Mouse (Mus musculus): Measurements from ENCODE around the gene Copz1.

Copz1 gene

DNA sequence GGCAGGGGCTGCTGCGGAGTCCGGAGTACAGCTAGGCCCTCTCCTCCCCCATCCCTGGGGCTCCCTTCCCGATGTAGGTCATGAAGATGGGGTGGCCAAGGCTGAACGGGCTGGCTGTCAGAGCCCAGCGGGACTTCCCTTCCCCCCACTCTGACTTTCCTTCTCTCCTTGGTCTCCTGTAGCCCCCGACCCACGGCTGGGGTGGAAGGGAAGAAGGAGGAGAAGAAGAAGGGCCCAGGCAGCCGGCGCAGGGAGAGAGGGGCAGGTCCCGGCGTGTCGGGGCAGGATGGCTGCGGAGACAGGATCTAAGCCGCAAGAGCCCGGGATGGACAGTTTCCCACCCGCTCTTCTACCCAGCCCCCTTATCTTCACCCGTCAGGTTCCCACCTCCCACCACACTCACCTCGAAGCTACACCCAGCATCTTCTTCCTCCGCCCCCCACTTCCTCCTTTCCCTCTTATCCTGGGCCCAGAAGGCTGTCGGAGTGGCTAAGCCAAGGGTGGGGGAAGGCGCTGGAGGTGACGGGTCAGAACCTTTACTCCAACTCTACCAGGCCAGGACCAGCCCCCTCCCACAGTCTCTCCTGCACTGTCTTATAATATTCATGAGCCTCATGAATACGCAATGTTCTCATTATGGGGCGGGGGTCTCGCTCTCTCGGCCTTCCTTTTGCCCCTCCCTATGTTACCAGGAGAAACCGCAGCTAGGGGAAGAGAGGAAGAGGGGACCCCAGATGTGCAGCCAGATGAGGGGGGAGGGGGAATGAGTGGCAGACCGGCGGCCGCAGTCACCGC lies 66.8 kb downstream of the Copz1 start:
- no peak for DNase-seq (ENCODE audit: low spot score)

DNA sequence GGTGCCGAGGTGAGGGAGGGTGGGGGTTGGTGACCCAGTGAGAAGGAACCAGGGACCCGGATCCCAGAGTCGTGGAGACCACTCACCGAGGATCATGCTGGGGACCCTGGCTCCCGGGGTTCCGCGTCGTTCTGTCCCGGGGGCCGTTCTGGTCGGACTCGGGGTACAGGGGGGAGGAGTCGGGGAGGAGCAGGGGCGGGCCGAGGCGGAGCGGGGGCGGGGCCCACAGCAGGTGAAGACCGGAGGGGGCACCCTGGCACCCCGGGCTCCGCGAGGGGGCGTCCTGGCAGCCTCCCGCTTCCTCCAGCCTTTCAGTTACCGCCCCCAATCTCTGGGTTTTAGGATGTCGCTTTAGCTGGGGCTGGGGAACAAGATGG lies 67.4 kb downstream of the Copz1 start, which contains the start of gene Zfp385a:
Gene Zfp385a, minus strand, starts transcription at position 133 of the 377 bp plus-strand sequence.
- DNase-seq (ENCODE audit: low spot score) = peak; percentile 57

DNA sequence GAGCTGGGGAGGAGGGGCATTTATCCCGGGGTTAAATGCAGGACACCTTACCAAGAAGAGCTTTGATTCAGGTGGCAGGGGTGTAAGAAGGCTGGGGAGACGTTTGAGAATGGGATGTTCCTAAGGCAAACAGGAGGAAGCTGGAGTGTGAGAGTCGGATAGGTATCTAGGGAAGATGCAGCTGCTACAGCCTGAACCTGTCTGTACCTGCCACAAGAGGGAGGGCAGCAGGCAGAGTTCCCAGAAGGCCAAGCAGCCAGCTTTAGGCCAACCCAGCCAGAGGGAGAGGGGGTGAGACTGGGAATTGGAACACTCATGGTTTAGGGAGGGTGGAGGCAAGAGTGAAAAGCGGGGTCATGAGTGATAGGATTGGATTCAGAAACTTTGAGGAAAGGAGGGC lies 68.3 kb downstream of the Copz1 start:
- peak; percentile 53 for DNase-seq (ENCODE audit: low spot score)

DNA sequence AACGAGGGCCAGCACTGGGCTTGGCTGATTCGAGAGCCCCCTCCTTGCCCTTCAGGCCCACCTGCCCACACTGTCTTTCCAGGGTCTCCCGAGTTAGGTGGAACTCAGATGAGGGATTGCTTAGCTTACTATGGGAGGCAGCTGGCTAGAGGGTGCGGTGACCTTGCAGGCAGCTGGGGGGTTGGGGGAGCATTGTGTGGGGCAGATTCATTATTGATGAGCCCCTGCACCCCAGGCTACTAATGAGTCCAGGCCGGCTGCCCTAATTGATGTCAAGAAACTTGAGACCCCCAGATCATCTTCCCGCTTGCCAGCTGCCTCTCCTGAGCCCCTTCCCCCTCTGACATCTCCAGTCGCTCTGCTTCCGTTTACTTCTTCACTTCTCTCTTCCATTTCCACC lies 69.0 kb downstream of the Copz1 start:
- no peak for DNase-seq (ENCODE audit: low spot score)

DNA sequence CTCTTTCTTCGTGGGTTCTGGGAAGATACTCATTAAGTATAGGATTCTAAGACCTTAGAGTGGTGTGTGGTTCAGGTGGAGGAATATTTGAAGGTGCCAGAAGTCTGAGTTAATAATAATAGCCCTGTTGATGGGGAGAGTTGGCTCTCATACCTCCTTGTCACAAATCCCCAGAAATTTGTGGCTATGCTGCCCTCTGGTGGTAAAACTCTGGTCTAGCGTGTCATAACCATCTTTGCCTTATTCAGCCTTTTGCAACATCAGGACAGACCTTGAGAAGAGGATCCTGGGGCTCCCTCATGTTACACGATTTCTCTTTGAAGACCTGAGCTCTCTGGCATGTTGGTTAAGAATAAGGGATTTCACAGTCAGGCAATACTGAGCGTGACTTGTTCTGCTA lies 69.9 kb downstream of the Copz1 start:
- DNase-seq (ENCODE audit: low spot score) = peak; percentile 90

DNA sequence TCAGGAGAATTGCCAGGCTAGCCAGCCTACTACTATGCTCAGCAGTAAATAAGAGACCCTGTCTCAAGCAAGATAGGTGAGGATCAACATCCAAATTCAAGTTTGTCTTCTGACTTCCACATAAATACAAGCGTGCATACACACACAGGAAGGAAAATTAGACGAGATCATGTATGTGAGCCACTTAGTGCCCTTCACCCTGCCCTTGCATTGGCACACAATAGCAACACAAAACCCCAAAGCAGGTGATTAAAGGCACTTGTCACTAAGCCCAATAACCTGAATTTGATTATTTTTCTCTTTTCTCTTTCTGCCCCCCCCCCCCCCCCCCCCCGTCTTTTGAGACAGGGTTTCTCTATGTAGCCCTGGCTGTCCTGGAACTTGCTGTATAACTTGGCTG lies 70.5 kb downstream of the Copz1 start:
- DNase-seq (ENCODE audit: low spot score) = no peak

DNA sequence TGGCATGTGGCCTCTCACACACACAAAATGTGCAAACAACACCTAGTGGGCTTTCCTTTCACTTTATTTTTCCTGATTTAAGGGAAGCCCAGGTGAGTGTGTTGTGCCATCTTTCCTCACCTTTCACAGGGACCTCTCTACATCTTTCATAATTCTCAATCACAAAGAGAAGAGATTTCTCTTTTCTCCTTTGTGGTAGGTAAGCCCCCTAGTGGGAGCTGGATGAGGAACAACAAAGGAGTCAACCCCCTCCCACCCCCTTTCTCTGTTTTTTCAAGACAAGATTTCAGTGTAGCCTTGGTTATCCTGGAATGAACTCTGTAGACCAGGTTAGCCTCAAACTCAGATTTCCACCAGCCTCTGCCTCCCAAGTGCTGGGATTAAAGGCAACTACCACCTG lies 71.0 kb downstream of the Copz1 start:
- no peak for DNase-seq (ENCODE audit: low spot score)

DNA sequence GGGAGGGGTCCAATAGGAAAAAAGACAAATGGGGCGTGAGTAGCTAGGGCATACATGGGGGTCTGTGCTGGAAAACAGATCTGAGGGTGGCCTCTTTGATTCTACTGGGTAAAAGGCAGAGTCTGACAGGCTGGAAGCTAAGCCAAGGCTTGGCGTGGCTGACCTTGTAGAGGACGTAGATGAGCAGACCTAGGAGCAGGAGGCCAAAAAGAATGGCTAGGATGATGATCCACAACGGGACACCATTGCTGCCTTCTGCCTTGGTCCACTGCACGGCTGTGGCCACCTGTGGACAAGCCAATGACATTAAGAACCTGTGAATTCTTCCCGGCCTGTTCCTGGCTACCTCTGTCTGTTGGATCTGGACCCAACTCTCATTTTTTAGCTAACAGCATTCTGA lies 73.3 kb downstream of the Copz1 start:
- DNase-seq (ENCODE audit: low spot score) = no peak

DNA sequence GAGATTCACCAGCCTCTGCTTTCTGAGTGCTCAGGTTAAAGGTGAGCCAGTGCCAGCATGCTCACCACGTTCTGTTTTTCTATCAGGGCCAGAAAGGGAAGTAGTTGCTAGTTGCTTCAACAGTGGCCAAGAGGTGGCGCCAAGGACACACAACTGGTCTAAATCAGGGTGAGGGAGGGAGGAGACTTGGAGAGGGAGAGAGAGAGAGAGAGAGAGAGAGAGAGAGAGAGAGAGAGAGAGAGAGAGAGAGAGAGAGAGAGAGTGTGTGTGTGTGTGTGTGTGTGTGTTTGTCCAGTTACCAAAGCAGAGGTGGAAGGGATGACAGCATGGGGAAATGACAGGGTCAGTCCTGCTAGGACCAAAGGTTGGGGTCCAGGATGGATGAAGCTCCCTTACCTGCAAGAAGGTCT lies 74.8 kb downstream of the Copz1 start:
- DNase-seq (ENCODE audit: low spot score) = peak; percentile 89
